Mouse (Mus musculus) stomach, postnatal 0 days (tissue): ENCODE results near the gene Stard13. TPM values are rescaled to one million over a fixed set of nuclear protein-coding genes. Genes with fewer than 3 reads are reported as not detected.

Experiments used
- ATAC-seq: fragments of 200-750 bp; cut with Nextera tagmentation; 2 replicates; pipeline ENCODE4 v1.8.0; 2017; ENCODE audit not compliant: low FRiP score, low TSS enrichment
- DNase-seq: peaks from one replicate; pipeline ENCODE4 v3.0.0-alpha.2; 2016; ENCODE audit warnings: low spot score
- H3K27ac ChIP-seq: fragments of 300-500 bp; sonication (generic); replicated peaks from 2 replicates; pipeline ENCODE4 v1.5.1; 2014; ENCODE audit warnings: mild to moderate bottlenecking, control low read depth
- H3K27me3 ChIP-seq: fragments of 300-500 bp; sonication (generic); 2 replicates; pipeline ENCODE4 v1.6.1; 2014; ENCODE audit warnings: low read length; ENCODE audit not compliant: control insufficient read depth, insufficient read depth
- H3K36me3 ChIP-seq: fragments of 300-500 bp; sonication (generic); 2 replicates; pipeline ENCODE4 v1.6.1; 2014; ENCODE audit warnings: low read length, mixed read lengths; ENCODE audit not compliant: control insufficient read depth, insufficient read depth
- H3K4me1 ChIP-seq: fragments of 300-500 bp; sonication (generic); replicated peaks from 2 replicates; pipeline ENCODE4 v1.6.1; 2014; ENCODE audit warnings: antibody characterized with exemption; ENCODE audit not compliant: control insufficient read depth, insufficient read depth
- H3K4me2 ChIP-seq: fragments of 300-500 bp; sonication (generic); replicated peaks from 2 replicates; pipeline ENCODE4 v1.6.1; 2014; ENCODE audit warnings: low read depth, mild to moderate bottlenecking, control low read depth, moderate library complexity
- H3K4me3 ChIP-seq: fragments of 300-500 bp; sonication (generic); 2 replicates; pipeline ENCODE4 v1.5.1; 2014; ENCODE audit warnings: low read depth, low read length, control low read depth
- H3K9ac ChIP-seq: fragments of 300-500 bp; sonication (generic); 2 replicates; pipeline ENCODE4 v1.6.1; 2014; ENCODE audit warnings: mild to moderate bottlenecking, low read length, control low read depth, mixed read lengths
- H3K9me3 ChIP-seq: fragments of 300-500 bp; sonication (generic); 2 replicates; pipeline ENCODE4 v1.6.1; 2016; ENCODE audit warnings: low read length; ENCODE audit not compliant: control insufficient read depth
- CTCF ChIP-seq: IDR thresholded peaks from 2 replicates; pipeline ENCODE4 v1.5.1; 2016; ENCODE audit warnings: antibody characterized with exemption, low read depth, mild to moderate bottlenecking, moderate library complexity
- EP300 ChIP-seq: optimal IDR thresholded peaks from 2 replicates; pipeline ENCODE3; 2016; ENCODE audit warnings: antibody characterized with exemption
- WGBS: fragments of 180-500 bp; shearing (Covaris S2); extraction: QIAGEN DNeasy Blood & Tissue Kit; methylation state at CpG from one replicate; pipeline ENCODE4 v1.1.7; 2014; 5-methylcytosine and 5-hydroxymethylcytosine counted together
- polyA plus RNA-seq: library from polyadenylated mRNA; unstranded; fragments of >200 nt; fragmentation: Nextera tagmentation; extraction: Ambion mirVana; gene quantifications from 2 replicates; pipeline ENCODE4 v1.2.1, GENCODE M21; 2015

Gene Stard13
- polyA plus RNA-seq, 1 experiment from 2014 or later = 6.1 TPM

- no peak for TF ChIP-seq CTCF
- no peak for TF ChIP-seq EP300
- no peak overlapping the region for H3K4me3 ChIP-seq
- no peak overlapping the region for H3K27ac ChIP-seq
- H3K9ac ChIP-seq = no peak overlapping the region
- no peaks in the 10 kb centered on the region for H3K36me3 ChIP-seq
- DNase-seq = no peak
- 59% methylated on average over 2 of the region's 2 CpGs for WGBS
- H3K4me2 ChIP-seq = no peak overlapping the region
- ATAC-seq = no peak
- H3K9me3 ChIP-seq = no peaks in the 10 kb centered on the region
- H3K27me3 ChIP-seq = no peaks in the 10 kb centered on the region
- H3K4me1 ChIP-seq = 0 out of 2 replicates have a peak, but pooled peaks cover 5% of the 10 kb centered on the region
Measured at GRCm38 (mm10) chr5:151024483-151024882, 209.2 kb downstream of the Stard13 start.

- 10% methylated on average over 8 of the region's 8 CpGs for WGBS
- TF ChIP-seq CTCF (no peak), EP300 (no peak)
Measured at GRCm38 (mm10) chr5:151023461-151023860, 210.2 kb downstream of the Stard13 start.

GRCm38 (mm10) chr5:151022939-151023338 is 210.7 kb downstream of the Stard13 start:
- Histone ChIP-seq H3K4me1 (0 out of 2 replicates have a peak, but pooled peaks cover 7% of the 10 kb centered on the region), H3K27ac (no peak overlapping the region; the same call in 1 of the 2 replicates), H3K36me3 (no peaks in the 10 kb centered on the region), H3K9me3 (no peaks in the 10 kb centered on the region), H3K4me3 (no peak overlapping the region), H3K4me2 (no peak overlapping the region), H3K27me3 (no peaks in the 10 kb centered on the region), H3K9ac (no peak overlapping the region)
- ATAC-seq (no peak), DNase-seq (no peak)
- 31% methylated on average over 1 of the region's 1 CpGs for WGBS
- TF ChIP-seq CTCF (no peak), EP300 (no peak)

More at GRCm38 (mm10) chr5:151023461-151023860, 210.2 kb downstream of the Stard13 start:
- DNase-seq = peak; percentile 34
- 0 out of 2 replicates have a peak, but pooled peaks cover 7% of the 10 kb centered on the region for H3K4me1 ChIP-seq
- ATAC-seq = peak; percentile 68; the same call in 1 of the 2 replicates
- H3K27ac ChIP-seq = peak overlapping the region; percentile 37; the same call in 1 of the 2 replicates
- H3K9me3 ChIP-seq = no peaks in the 10 kb centered on the region
- 0 out of 2 replicates have a peak overlapping the region, but pooled peaks have one; percentile 0 for H3K4me2 ChIP-seq
- H3K4me3 ChIP-seq = no peak overlapping the region
- H3K36me3 ChIP-seq = no peaks in the 10 kb centered on the region
- no peaks in the 10 kb centered on the region for H3K27me3 ChIP-seq
- H3K9ac ChIP-seq = no peak overlapping the region

- TF ChIP-seq EP300 = no peak
- TF ChIP-seq CTCF = no peak
- H3K27ac ChIP-seq = no peak overlapping the region
- H3K36me3 ChIP-seq = no peaks in the 10 kb centered on the region
- no peak overlapping the region for H3K4me3 ChIP-seq
- no peaks in the 10 kb centered on the region for H3K9me3 ChIP-seq
- H3K27me3 ChIP-seq = no peaks in the 10 kb centered on the region
- 66% methylated on average over 7 of the region's 7 CpGs for WGBS
- H3K9ac ChIP-seq = no peak overlapping the region
- no peak overlapping the region for H3K4me2 ChIP-seq
- ATAC-seq (no peak), DNase-seq (no peak)
- 0 out of 2 replicates have a peak, but pooled peaks cover 7% of the 10 kb centered on the region for H3K4me1 ChIP-seq
Measured at GRCm38 (mm10) chr5:151022026-151022425, 211.6 kb downstream of the Stard13 start.

GRCm38 (mm10) chr5:151020831-151021230 is 212.8 kb downstream of the Stard13 start:
- no peak overlapping the region for H3K4me2 ChIP-seq
- ATAC-seq = no peak
- TF ChIP-seq CTCF = no peak
- TF ChIP-seq EP300 = no peak
- H3K36me3 ChIP-seq = no peaks in the 10 kb centered on the region
- no peak overlapping the region for H3K9ac ChIP-seq
- 78% methylated on average over 14 of the region's 14 CpGs for WGBS
- no peak overlapping the region for H3K27ac ChIP-seq
- 0 out of 2 replicates have a peak, but pooled peaks cover 7% of the 10 kb centered on the region for H3K4me1 ChIP-seq
- no peaks in the 10 kb centered on the region for H3K9me3 ChIP-seq
- H3K4me3 ChIP-seq = no peak overlapping the region
- no peaks in the 10 kb centered on the region for H3K27me3 ChIP-seq
- no peak for DNase-seq

- no peak for TF ChIP-seq EP300
- TF ChIP-seq CTCF = no peak
- no peaks in the 10 kb centered on the region for H3K36me3 ChIP-seq
- 0 out of 2 replicates have a peak, but pooled peaks cover 7% of the 10 kb centered on the region for H3K4me1 ChIP-seq
- H3K9me3 ChIP-seq = no peaks in the 10 kb centered on the region
- 55% methylated on average over 13 of the region's 13 CpGs for WGBS
- H3K4me3 ChIP-seq = no peak overlapping the region
- H3K4me2 ChIP-seq = no peak overlapping the region
- no peaks in the 10 kb centered on the region for H3K27me3 ChIP-seq
- 0 out of 2 replicates have a peak overlapping the region, but pooled peaks have one; percentile 24 for H3K27ac ChIP-seq
- ATAC-seq (no peak), DNase-seq (no peak)
- no peak overlapping the region for H3K9ac ChIP-seq
Measured at GRCm38 (mm10) chr5:151020031-151020820, 213.4 kb downstream of the Stard13 start.
